In genomic region chr1:155812581-155813499, GRCm38 (mm10) we compare ENCODE assay signal across 8 mouse cellular contexts. TPM values are rescaled to one million over a fixed set of nuclear protein-coding genes. Genes with fewer than 3 reads are reported as not detected.
DNase-seq lines count a peak whose midpoint lies in the region; ATAC-seq lines count a peak whose summit lies in the region.

Gene Qsox1 (minus strand): TSS chr1:155812889.

- no peaks in the 10 kb centered on the region for H3K9me3 ChIP-seq in hindbrain, embryonic 12.5 days (replicated peaks)

- WGBS in hindbrain, embryonic 12.5 days, result 1% methylated on average over 63 of the region's 67 CpGs

- H3K4me2 ChIP-seq in hindbrain, embryonic 12.5 days (replicated peaks), result peak within 1 kb of the TSS; percentile 65

- peak; percentile 95 for ATAC-seq in hindbrain, embryonic 12.5 days (ENCODE audit: low FRiP score)

- 0 out of 2 replicates have a peak within 1 kb of the TSS, but pooled peaks have one; percentile 41 for H3K27ac ChIP-seq in hindbrain, embryonic 12.5 days

- H3K4me3 ChIP-seq in hindbrain, embryonic 12.5 days, result peak within 1 kb of the TSS; percentile 72

- DNase-seq in Muller cell, postnatal 12 days (ENCODE audit: inconsistent ontology term), result peak; percentile 93
- peak; percentile 79 for DNase-seq in cerebellum, adult 9-11 months
- peak; percentile 73 to 82 for DNase-seq in frontal cortex, postnatal 10 days (ENCODE audit: low spot score in 2 of 2)
- peak; percentile 80 to 81 for DNase-seq in layer of hippocampus, postnatal 14 days (ENCODE audit: low spot score in 2 of 2)
- peak; percentile 87 for DNase-seq in lung, postnatal 14 days
- peak; percentile 65 for DNase-seq in retina, adult 2 months (ENCODE audit: low read depth, low spot score)
- peak; percentile 87 to 88 for DNase-seq in thymus, postnatal 36 days

- 0 out of 2 replicates have a peak, but pooled peaks cover 8% of the 10 kb centered on the region for H3K27me3 ChIP-seq in hindbrain, embryonic 12.5 days

- no peaks in the 10 kb centered on the region for H3K36me3 ChIP-seq in hindbrain, embryonic 12.5 days

- peaks cover 21% of the 10 kb centered on the region for H3K4me1 ChIP-seq in hindbrain, embryonic 12.5 days

- peak within 1 kb of the TSS; percentile 75 for H3K9ac ChIP-seq in hindbrain, embryonic 12.5 days

RNA-seq across cellular contexts. Expression of gene Qsox1, which starts in this region (rescaled TPM):
- 26.6 and 27.6 TPM in 2 replicates for polyA plus RNA-seq in hindbrain, embryonic 12.5 days (2016; fragmentation: Nextera tagmentation; extraction: Ambion mirVana)
- total RNA-seq in layer of hippocampus, postnatal 14 days (2021), result 10 to 100 TPM; 36.7 to 38.3 TPM

Comparison
In these comparisons a context has a peak if more than half of its experiments do, and no peak if none do; other contexts are left out.
1. Peak in every context shown above with its lines: DNase-seq, ATAC-seq, H3K4me3 ChIP-seq and H3K27ac ChIP-seq.